Comparison of ENCODE assay signal across 11 mouse cellular contexts in genomic region chr14:104639300-104639699, GRCm38 (mm10).
"Had no signal": no experiment of that assay in that cellular context is flagged by ENCODE, and none has a peak within 500 bp of the region (broad histone marks: within the 10 kb centered on the region; RNA-seq: fewer than 3 reads in every experiment).

No protein-coding gene starts in this region.

- H3K9me3 ChIP-seq: kidney, embryonic 15.5 days; limb, embryonic 13.5 days had no signal

- H3K4me1 ChIP-seq: kidney, embryonic 15.5 days; limb, embryonic 13.5 days had no signal

- DNase-seq: kidney, postnatal 14 days; left cerebral cortex, postnatal 4 days; lung, adult 18-20 months; retina, postnatal 1 day; right cerebral cortex, postnatal 4 days; spleen, adult 18-20 months; thymus, adult 18-20 months; thymus, postnatal 14 days had no signal

- H3K27me3 ChIP-seq: kidney, embryonic 15.5 days had no signal

- H3K36me3 ChIP-seq: kidney, embryonic 15.5 days; limb, embryonic 13.5 days had no signal

- H3K9ac ChIP-seq: kidney, embryonic 15.5 days; limb, embryonic 13.5 days; liver, embryonic 14.5 days had no signal

- H3K27ac ChIP-seq: kidney, embryonic 15.5 days; limb, embryonic 13.5 days; liver, embryonic 14.5 days had no signal

- H3K4me2 ChIP-seq: kidney, embryonic 15.5 days; limb, embryonic 13.5 days had no signal

- H3K4me3 ChIP-seq: kidney, embryonic 15.5 days; limb, embryonic 13.5 days had no signal
